Mouse (Mus musculus) cerebellum, adult 8-10 months (tissue): ENCODE results near the gene Frrs1.

ENCODE experiments used
- DNase-seq: peaks from one replicate; pipeline ENCODE4 v3.0.0; 2022

Gene Frrs1

DNA sequence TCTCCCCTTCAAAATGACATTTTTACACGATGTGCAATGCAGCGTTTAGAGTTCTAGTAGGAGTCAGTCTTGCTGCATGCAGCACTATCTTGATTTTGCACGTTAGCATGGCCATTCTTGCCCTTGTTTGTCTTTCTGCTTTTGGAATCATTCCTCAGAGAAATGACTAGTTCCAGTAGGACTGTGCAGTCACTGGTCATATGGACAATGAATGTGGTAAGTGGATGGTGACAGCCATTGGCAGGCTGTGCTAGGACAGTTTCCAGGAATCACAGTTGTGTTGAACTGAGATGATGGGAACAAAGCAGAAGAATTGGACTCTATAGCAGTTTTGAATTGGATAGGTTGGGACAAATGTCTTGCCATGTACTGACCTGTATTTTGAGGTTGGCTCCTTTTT is 55.7 kb downstream of the Frrs1 start:
- no peak for DNase-seq

DNA sequence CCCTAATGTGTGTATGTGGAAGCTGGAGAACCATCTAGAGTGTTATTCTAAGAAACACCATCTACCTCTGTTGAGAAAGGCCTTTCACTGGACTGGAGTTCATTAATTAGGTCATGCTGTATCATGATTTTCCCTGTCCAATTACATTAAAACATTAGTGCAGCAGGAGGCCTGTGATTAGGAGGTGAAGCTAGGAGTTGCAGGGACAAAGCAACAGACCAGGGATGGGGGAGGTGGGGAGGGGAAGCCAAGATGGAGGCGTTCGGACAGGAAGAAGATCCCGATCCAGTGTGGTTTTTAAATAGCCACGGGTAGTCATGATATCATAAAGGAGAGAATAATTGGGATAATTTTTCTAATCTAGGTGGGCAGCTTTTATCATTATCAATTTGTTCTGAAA is 57.8 kb downstream of the Frrs1 start:
- no peak for DNase-seq

DNA sequence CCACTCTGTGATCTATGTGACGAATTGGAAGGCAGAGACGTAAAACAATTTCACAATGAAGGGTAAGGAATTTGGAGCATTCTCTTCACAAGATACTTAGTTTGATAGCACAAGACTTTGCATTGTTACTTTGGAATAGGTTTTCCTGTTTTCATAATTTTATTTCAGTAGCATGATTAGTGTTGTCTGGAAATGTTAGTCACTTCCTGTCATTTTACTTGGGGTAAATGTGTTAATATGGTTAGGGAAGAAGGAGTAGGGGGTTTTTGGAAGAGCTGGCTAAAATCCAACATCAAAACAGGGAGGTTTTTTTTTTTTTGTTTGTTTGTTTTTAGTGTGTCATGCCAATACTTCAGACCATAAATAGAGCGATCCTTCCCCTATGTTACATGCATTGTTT is 62.3 kb downstream of the Frrs1 start:
- no peak for DNase-seq

DNA sequence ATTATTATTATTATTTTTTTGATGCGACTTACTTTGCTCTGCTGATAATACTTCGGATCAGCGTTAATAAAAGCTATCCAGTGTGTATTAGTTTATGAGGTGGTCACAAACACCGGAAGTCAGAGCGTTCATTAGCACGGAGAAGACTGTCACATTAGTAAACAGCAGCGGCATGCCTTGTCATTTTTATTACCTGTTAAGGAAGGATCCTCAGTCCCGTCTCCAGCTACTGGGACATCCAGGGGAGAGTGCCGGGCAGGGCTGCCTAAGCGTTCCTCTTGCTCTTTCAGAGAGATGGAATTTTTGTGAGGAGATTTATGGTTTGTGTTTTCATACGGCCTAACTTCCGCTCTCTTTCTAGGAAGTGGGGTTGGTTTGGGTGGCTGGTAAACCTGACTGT is 63.8 kb downstream of the Frrs1 start:
- no peak for DNase-seq

DNA sequence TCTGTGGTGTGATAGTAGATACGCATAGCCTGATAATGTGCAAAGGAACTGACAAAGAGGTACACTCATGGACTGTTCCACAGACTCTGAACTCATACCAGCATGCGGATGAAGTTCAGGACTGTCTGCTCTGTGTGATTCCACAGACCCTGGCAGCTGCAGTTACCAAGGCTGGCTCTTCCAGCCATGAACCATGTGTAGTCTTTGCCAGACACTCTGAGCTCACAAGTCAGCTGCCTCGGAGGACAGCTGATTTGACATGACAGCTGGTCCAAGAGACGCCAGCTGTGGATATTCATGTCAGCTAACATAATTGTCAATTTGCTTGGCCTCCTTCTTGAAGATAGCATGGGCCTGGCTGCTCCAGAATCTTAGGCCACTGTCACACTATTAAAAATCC is 69.7 kb downstream of the Frrs1 start:
- no peak for DNase-seq

DNA sequence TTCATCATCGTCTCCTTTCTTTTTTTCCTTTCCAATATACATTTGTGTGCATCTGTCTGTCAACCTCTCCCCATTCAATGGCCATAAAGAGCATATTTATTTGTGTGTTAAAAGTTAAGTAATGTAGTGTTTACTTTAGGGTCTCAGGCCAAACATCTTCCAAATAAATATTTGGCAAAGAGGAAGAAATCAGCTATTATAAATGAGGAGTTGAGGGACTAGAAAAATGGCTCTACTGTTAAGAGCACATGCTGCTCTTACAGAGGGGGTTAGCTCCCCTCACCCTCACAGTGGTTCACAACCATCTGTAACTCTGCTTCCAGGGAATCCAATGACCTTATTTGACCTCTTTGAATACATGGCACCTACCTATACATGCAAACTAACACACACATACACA is 73.9 kb downstream of the Frrs1 start:
- no peak for DNase-seq

DNA sequence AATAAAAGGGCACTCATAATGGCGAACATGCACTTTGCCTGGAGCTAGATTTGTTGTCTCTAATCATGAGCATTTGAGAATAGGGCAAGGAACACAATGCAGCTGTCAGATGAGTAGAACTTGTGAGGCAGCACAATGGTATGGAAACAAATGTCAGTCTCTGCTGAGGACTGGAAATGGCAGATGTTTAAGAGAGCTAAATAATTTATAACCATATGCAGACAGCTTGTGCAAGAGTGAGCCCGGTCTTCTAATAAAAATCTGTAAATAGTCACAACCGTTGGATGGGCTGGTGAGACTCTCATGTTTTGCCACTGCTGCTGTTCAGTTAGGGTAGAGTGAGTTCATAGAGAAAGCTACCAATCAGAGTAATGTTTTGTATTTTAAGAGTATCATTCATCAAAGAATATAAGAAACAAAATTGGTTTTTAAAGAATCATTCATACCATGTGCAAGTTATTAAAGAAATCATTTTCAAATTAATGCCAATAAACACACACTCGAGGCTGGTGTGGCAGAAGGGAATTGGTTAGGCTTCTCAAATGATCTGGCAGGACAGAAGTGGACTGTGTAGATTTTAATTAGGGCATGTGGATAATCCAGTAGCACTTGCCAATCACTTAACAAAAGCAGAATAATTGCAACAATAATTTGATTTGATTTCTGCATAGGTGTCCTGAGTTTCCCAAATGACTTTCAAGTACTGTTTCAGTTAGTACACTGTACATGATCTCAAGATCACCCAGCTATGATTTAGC is 77.8 kb downstream of the Frrs1 start:
- no peak for DNase-seq

DNA sequence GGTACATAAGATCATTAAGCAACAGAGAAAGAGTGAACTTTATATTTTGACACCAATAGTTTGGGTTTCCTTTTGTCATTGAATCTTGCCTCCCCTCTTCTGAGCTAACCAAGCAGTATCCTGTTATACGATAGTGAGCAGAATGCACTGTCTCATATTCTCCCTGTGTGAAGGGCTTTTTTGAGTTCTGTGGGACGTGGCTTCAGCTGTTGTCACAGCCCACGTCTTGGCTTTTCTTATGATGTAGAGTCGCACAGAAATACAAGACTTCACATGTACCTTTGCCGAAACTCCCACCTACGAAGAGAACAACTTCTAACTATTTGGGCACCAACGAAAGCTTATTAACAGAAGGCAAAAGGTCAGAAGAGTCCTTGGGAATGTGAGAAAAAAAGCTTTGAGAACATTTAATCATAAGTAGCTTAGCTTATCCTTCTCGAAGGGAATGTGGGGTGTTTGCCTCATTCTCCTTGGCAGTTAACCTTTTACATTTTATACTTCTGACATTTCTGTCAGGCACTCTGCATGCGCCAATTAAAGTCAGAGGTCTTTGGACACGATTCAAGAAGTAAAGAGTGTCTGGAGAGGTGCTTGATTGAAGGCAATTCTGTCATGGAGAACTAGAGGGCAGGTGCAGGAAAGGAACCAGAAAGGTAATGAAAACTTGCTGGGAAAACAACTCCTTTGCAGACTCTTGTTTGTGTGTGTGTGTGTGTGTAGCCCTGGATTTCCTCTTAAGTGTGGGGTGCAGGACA is 81.7 kb downstream of the Frrs1 start:
- no peak for DNase-seq

DNA sequence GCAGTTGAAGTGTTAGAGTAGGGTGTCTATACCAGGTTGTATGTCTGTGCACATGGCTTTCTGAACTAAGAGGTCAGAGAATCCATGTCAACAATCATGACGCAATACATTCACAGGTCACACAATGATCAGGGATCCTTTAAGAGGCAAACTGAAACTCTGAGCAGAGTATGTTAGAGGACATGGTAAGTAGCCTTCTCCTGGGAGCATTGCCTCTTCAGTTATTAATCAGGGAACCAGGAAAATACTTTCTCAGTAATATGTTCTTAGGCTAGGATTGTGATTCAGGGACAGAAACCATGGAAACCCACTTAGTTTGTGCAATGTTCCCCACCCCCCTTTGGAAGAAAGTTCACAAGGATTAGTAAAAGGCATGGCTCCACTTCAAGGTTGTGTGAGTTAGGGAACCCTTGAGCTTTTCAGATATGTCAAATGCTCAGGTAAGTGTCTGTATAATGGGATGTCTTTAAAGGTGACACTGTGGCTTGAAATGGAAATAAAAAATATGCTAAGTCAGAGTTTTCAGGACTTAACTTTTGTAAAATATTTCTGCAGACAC is 82.4 kb downstream of the Frrs1 start:
- no peak for DNase-seq

DNA sequence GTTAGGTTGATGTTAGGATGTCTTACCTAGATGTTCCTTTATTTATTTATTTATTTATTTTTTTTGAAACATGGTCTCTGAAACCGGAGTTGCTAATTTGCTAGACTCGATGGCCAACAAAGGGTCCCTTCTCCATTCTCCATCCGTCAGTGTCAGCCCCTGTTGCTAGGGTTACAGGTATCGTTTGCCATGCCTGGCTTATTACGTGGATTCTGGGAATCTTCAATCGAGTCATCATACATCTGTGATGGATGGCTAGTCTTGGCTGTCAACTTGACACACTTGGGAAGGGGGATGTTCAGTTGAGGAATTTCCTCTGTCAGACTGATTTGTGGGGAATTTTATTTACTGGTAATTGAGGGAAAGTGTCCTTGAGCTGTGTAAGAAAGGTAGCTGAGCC is 83.5 kb downstream of the Frrs1 start:
- no peak for DNase-seq

DNA sequence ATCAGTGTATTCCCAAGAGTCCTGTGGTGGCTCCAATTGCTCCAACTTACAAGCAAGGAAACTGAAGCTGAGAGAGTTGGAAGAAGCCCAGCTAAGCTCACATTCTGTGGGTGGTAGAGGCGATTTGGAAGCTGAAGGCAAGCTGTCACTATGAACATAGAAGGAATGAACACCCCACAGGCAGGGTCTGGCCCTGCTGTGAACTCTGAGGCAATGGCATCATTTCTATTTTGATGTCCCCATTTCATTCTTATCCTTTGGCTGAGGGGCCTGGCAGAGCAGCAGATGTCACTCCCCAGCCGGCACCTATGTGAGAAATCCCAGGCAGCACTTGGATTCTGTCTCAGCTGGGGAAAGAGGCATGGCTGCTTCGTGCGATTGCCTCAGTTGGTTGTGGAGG is 84.2 kb downstream of the Frrs1 start:
- DNase-seq, result no peak

DNA sequence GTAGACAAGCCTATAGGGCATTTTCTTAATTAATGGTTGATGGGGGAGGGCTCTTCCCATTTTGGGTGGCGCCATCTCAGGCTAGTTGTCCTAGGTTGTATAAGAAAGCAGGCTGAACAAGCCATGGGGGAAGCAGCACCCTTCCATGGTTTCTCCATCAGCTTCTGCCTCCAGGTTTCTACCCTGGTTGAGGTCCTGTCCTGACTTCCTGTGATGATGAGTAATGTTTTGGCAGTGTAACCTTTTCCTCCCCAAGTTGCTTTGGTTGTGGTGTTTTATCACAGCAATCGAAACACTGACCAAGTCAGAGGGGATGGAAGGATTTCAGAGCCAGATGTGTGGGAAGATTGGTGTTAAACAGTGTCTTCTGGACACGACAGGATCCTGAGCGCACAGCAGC is 87.2 kb downstream of the Frrs1 start:
- no peak for DNase-seq

DNA sequence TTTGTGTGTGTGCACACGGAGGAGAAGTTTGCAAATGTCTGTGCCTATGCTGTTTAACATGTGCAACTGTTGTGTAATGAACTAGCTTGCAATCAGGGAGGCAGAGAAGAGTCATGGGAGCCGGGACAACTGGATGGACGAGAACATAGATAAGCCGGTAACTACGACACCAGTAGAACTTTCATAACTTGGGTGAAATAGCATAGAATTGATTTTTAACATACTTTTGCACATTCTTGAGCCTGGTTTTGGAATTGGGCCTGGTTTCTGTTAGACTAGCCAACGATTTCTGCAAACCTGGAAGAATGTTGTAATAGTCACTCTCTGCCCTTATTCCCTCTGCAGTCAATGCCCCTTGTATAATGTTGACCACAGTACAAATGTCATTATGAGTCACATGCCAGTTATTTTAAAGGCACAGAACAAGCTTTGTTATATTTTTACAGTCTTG is 91.4 kb downstream of the Frrs1 start:
- DNase-seq, result no peak

DNA sequence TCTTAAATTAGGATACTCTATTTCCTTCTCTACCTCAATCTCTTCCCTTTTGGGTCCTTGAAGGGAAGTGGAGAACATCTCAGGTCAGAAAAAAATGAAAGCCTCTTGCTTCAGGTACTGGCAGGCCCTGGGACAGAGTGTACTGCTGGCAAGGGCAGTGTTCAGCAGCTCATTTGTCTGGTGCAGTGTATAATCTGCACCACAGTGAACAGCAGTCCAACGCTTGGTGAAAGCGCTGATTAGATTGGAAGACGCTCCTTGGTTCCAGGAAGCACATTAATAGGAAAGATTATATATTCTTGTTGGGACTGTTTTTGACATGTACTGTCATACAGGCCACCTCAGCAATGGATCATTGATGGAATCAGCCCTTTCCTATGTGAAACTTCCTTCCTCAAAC is 92.2 kb downstream of the Frrs1 start:
- DNase-seq, result no peak

DNA sequence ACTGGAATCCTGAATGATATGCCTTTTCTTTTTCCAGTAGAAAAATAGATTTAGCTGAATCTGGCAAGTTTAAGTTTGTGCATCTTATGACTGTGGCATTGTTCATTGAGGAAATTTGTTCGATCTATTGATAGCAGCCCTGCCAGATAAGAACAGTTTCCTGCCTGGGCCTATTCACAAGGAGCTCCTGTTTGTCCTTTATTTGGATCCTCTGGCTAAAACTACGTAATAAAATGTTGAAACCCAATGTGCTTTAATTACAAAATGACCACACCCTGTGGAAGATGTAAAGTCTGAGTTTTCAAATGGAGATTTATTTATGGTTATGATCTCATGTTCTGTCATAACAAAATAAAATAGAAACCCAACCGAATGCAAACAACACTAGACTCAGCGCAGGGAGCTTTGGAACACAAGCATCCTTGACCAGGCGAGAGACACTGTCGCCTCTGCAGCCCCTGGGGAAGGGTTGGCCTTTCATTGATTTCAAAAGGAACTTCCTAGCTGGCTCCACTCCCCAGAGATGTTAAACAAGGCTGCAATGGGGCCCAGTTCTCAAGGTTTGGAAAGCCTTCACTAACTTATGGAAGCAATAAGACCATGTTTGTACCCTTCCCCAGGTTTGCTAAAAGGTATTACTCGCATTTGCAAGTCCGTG is 93.1 kb downstream of the Frrs1 start:
- no peak for DNase-seq

DNA sequence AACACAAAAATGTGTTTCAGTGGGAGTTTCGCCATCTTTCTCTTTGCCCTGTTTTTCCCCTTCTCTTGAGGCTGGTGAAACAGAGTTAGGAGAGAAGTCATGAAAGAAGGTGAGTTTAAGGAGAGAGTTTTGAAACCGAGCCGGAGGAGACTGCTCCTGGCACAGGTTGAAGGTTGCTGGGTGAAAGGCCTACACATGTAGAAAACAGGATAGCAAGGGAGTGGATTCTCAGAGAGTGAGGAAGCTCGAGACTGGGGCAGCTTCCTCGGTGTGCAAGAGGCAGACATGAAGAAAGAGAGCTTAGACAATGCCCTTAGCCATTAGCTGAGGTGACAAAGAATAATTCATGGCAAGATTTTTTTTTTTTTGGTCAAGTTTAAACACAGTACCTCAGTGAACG is 94.1 kb downstream of the Frrs1 start:
- DNase-seq, result no peak

DNA sequence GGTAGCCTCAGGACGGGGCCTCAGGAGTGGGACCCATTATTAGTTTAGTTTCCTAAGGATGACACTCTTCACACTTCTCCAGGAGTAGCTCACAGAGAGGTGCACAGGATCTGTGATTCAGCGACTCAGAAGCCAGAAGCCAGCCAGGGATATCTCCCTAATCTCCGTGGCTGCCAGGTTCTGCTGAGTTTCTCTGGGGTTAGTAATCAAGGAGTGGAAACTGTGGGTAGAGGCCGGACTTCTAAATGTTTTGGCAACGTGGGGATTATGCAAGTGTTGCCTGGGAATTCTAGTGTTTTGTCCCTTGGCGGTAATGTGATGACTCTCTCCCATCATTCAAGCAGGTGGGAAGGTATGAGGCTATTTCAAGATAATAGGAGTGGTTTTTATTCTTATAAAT is 95.8 kb downstream of the Frrs1 start:
- DNase-seq, result no peak
